Mouse (Mus musculus) lung, embryonic 14.5 days (tissue): ENCODE measurements at regions not wholly inside any gene's neighbourhood (a gene's known extent, or its start where the extent isn't known, plus 50 kb on each side); places are given as distances from the start of the nearest gene placed in this dataset.

Source experiments
- ATAC-seq: fragments of 200-750 bp; cut with Nextera tagmentation; 2 replicates; pipeline ENCODE4 v1.8.0; 2017; ENCODE audit warnings: mild to moderate bottlenecking, moderate TSS enrichment, moderate library complexity; ENCODE audit not compliant: insufficient read depth
- DNase-seq: peaks from one replicate; pipeline ENCODE4 v3.0.0-alpha.2; 2015
- H3K27ac ChIP-seq: fragments of 300-500 bp; sonication (generic); 2 replicates; pipeline ENCODE4 v1.5.1; 2014; ENCODE audit warnings: low read depth, mild to moderate bottlenecking, moderate library complexity
- H3K27me3 ChIP-seq: fragments of 300-500 bp; sonication (generic); 2 replicates; pipeline ENCODE4 v1.6.1; 2014; ENCODE audit warnings: low read length, control low read depth; ENCODE audit not compliant: insufficient read depth
- H3K36me3 ChIP-seq: fragments of 300-500 bp; sonication (generic); 2 replicates; pipeline ENCODE4 v1.6.1; 2014; ENCODE audit warnings: control low read depth; ENCODE audit not compliant: insufficient read depth
- H3K4me1 ChIP-seq: fragments of 300-500 bp; sonication (generic); 2 replicates; pipeline ENCODE4 v1.6.1; 2014; ENCODE audit warnings: antibody characterized with exemption, control low read depth; ENCODE audit not compliant: insufficient read depth
- H3K4me2 ChIP-seq: fragments of 300-500 bp; sonication (generic); 2 replicates; pipeline ENCODE4 v1.6.1; 2014; ENCODE audit warnings: mild to moderate bottlenecking
- H3K4me3 ChIP-seq: fragments of 300-500 bp; sonication (generic); 2 replicates; pipeline ENCODE4 v1.5.1; 2014; ENCODE audit warnings: low read depth, low read length
- H3K9ac ChIP-seq: fragments of 300-500 bp; sonication (generic); 2 replicates; pipeline ENCODE4 v1.6.1; 2014
- H3K9me3 ChIP-seq: fragments of 300-500 bp; sonication (generic); 2 replicates; pipeline ENCODE4 v1.6.1; 2016; ENCODE audit warnings: low read depth, low read length, control low read depth
- CTCF ChIP-seq: IDR thresholded peaks from 2 replicates; pipeline ENCODE4 v1.5.1; 2016; ENCODE audit warnings: antibody characterized with exemption, low read depth
- whole genome bisulfite sequencing: fragments of 180-500 bp; shearing (Covaris S2); extraction: QIAGEN DNeasy Blood & Tissue Kit; methylation state at CpG from one replicate; pipeline ENCODE4 v1.1.7; 2014; 5-methylcytosine and 5-hydroxymethylcytosine counted together

DNA sequence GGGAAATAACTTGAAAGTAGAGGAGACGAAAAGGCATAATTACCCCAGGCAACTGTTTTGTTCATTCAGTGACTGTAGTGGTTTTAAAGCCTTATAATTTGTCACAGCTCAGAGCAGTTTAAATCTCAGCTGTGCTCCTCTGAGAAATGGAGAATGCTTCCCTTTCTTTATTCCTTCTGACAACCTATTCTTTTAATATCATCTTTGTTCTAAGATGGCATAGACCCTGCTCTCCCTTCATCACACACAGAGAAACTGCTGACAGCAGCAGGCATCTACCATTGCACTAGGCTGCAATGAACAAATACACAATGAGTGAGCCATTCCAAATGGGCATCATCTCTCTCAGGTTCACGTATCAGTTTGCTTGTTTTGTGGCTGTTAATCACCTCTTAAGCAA, 50.5 kb upstream of the Gm11232 start:
- H3K9me3 ChIP-seq, result no peaks in the 10 kb centered on the region
- H3K36me3 ChIP-seq, result no peaks in the 10 kb centered on the region
- H3K4me3 ChIP-seq, result no peak overlapping the region
- no peaks in the 10 kb centered on the region for H3K4me1 ChIP-seq
- DNase-seq (no peak), ATAC-seq (no peak)
- TF ChIP-seq CTCF, result no peak
- H3K27ac ChIP-seq, result no peak overlapping the region
- no peak overlapping the region for H3K9ac ChIP-seq
- H3K27me3 ChIP-seq, result no peaks in the 10 kb centered on the region
- H3K4me2 ChIP-seq, result no peak overlapping the region
- 40% methylated on average over 2 of the region's 2 CpGs for WGBS
